Mouse (Mus musculus) embryonic facial prominence, embryonic 11.5 days (tissue): ENCODE measurements at regions not wholly inside any gene's neighbourhood (a gene's known extent, or its start where the extent isn't known, plus 50 kb on each side); places are given as distances from the start of the nearest gene placed in this dataset.

ENCODE experiments used
- ATAC-seq: fragments of 200-750 bp; cut with Nextera tagmentation; replicated peaks from 2 replicates; pipeline ENCODE4 v1.8.0; 2017; ENCODE audit warnings: low read depth; ENCODE audit not compliant: insufficient number of reproducible peaks, low FRiP score, low TSS enrichment
- DNase-seq: peaks from one replicate; pipeline ENCODE4 v3.0.0-alpha.2; 2015; ENCODE audit warnings: low spot score
- H3K27ac ChIP-seq: fragments of 300-500 bp; sonication (generic); replicated peaks from 2 replicates; pipeline ENCODE4 v1.5.1; 2014; ENCODE audit warnings: mild to moderate bottlenecking, low read depth, low read length, control low read depth
- H3K27me3 ChIP-seq: fragments of 300-500 bp; sonication (generic); 2 replicates; pipeline ENCODE4 v1.6.1; 2014; ENCODE audit warnings: mild to moderate bottlenecking, low read length, moderate library complexity, mixed read lengths; ENCODE audit not compliant: control insufficient read depth, insufficient read depth
- H3K36me3 ChIP-seq: fragments of 300-500 bp; sonication (generic); replicated peaks from 2 replicates; pipeline ENCODE4 v1.6.1; 2014; ENCODE audit warnings: low read depth, mild to moderate bottlenecking, low read length, moderate library complexity, mixed read lengths; ENCODE audit not compliant: control insufficient read depth, insufficient read depth
- H3K4me1 ChIP-seq: fragments of 300-500 bp; sonication (generic); 2 replicates; pipeline ENCODE4 v1.6.1; 2014; ENCODE audit warnings: low read length, mixed read lengths; ENCODE audit not compliant: control insufficient read depth, insufficient read depth
- H3K4me2 ChIP-seq: fragments of 300-500 bp; sonication (generic); 2 replicates; pipeline ENCODE4 v1.6.1; 2014; ENCODE audit warnings: low read depth, mild to moderate bottlenecking, control low read depth, low read length, moderate library complexity
- H3K4me3 ChIP-seq: fragments of 300-500 bp; sonication (generic); 2 replicates; pipeline ENCODE4 v1.5.1; 2014; ENCODE audit warnings: low read depth, low read length, control low read depth
- H3K9ac ChIP-seq: fragments of 300-500 bp; sonication (generic); replicated peaks from 2 replicates; pipeline ENCODE4 v1.6.1; 2014; ENCODE audit warnings: mild to moderate bottlenecking, control low read depth, low read length
- H3K9me3 ChIP-seq: fragments of 300-500 bp; sonication (generic); replicated peaks from 2 replicates; pipeline ENCODE4 v1.6.1; 2016; ENCODE audit warnings: mild to moderate bottlenecking, low read length, inconsistent platforms, mixed read lengths; ENCODE audit not compliant: control insufficient read depth
- WGBS: fragments of 180-500 bp; shearing (Covaris S2); extraction: QIAGEN DNeasy Blood & Tissue Kit; methylation state at CpG from one replicate; pipeline ENCODE4 v1.1.7; 2014; 5-methylcytosine and 5-hydroxymethylcytosine counted together

GRCm38 (mm10) chr5:119214937-119215336, 455.5 kb upstream of the Tbx3 start:
- Histone ChIP-seq H3K4me2 (no peak overlapping the region), H3K9me3 (no peaks in the 10 kb centered on the region), H3K27ac (no peak overlapping the region), H3K4me3 (no peak overlapping the region), H3K36me3 (no peaks in the 10 kb centered on the region), H3K27me3 (peaks cover 1% of the 10 kb centered on the region; the same call in 1 of the 2 replicates), H3K9ac (no peak overlapping the region), H3K4me1 (no peaks in the 10 kb centered on the region)
- 89% methylated on average over 9 of the region's 9 CpGs for WGBS
- no peak for DNase-seq
- ATAC-seq: no peak

- Histone ChIP-seq H3K27me3 (peaks cover 2% of the 10 kb centered on the region; the same call in 1 of the 2 replicates), H3K9me3 (no peaks in the 10 kb centered on the region), H3K4me3 (no peak overlapping the region), H3K9ac (no peak overlapping the region), H3K4me2 (no peak overlapping the region), H3K27ac (no peak overlapping the region), H3K4me1 (no peaks in the 10 kb centered on the region), H3K36me3 (no peaks in the 10 kb centered on the region)
- DNase-seq (no peak), ATAC-seq (no peak)
- 80% methylated on average over 10 of the region's 10 CpGs for WGBS
Measured at GRCm38 (mm10) chr5:119215364-119215763, 455.1 kb upstream of the Tbx3 start.

- Histone ChIP-seq H3K27ac (no peak overlapping the region), H3K27me3 (peaks cover 2% of the 10 kb centered on the region; the same call in 1 of the 2 replicates), H3K9me3 (no peaks in the 10 kb centered on the region), H3K4me1 (no peaks in the 10 kb centered on the region), H3K9ac (no peak overlapping the region), H3K4me3 (no peak overlapping the region), H3K36me3 (no peaks in the 10 kb centered on the region), H3K4me2 (no peak overlapping the region)
- DNase-seq: no peak
- WGBS: 77% methylated on average over 3 of the region's 3 CpGs
- ATAC-seq: no peak
Measured at GRCm38 (mm10) chr5:119216146-119216545, 454.3 kb upstream of the Tbx3 start.

- Histone ChIP-seq H3K4me1 (no peaks in the 10 kb centered on the region), H3K27me3 (peaks cover 2% of the 10 kb centered on the region; the same call in 1 of the 2 replicates), H3K4me2 (no peak overlapping the region), H3K27ac (no peak overlapping the region), H3K9me3 (no peaks in the 10 kb centered on the region), H3K4me3 (no peak overlapping the region), H3K9ac (no peak overlapping the region), H3K36me3 (no peaks in the 10 kb centered on the region)
- ATAC-seq (no peak), DNase-seq (no peak)
- WGBS: 50% methylated on average over 9 of the region's 9 CpGs
Measured at GRCm38 (mm10) chr5:119217077-119217476, 453.4 kb upstream of the Tbx3 start.

- ATAC-seq: no peak
- Histone ChIP-seq H3K4me3 (no peak overlapping the region), H3K9ac (no peak overlapping the region), H3K27ac (no peak overlapping the region), H3K9me3 (no peaks in the 10 kb centered on the region), H3K27me3 (no peaks in the 10 kb centered on the region), H3K4me1 (no peaks in the 10 kb centered on the region), H3K4me2 (no peak overlapping the region), H3K36me3 (no peaks in the 10 kb centered on the region)
- no peak for DNase-seq
- 87% methylated on average over 5 of the region's 5 CpGs for WGBS
Measured at GRCm38 (mm10) chr5:119228691-119229090, 441.8 kb upstream of the Tbx3 start.

- Histone ChIP-seq H3K4me3 (no peak overlapping the region), H3K36me3 (no peaks in the 10 kb centered on the region), H3K4me1 (no peaks in the 10 kb centered on the region), H3K9ac (no peak overlapping the region), H3K27me3 (no peaks in the 10 kb centered on the region), H3K27ac (no peak overlapping the region), H3K9me3 (no peaks in the 10 kb centered on the region), H3K4me2 (no peak overlapping the region)
- no peak for DNase-seq
- no peak for ATAC-seq
- WGBS: 75% methylated on average over 7 of the region's 7 CpGs
Measured at GRCm38 (mm10) chr5:119232941-119233340, 437.5 kb upstream of the Tbx3 start.

GRCm38 (mm10) chr5:119235884-119236283, 434.6 kb upstream of the Tbx3 start:
- no peaks in the 10 kb centered on the region for H3K9me3 ChIP-seq
- no peaks in the 10 kb centered on the region for H3K4me1 ChIP-seq
- H3K9ac ChIP-seq: no peak overlapping the region
- WGBS: 93% methylated on average over 10 of the region's 10 CpGs
- no peak overlapping the region for H3K4me2 ChIP-seq
- ATAC-seq (no peak), DNase-seq (no peak)
- H3K27ac ChIP-seq: no peak overlapping the region
- H3K36me3 ChIP-seq: no peaks in the 10 kb centered on the region
- no peak overlapping the region for H3K4me3 ChIP-seq
- H3K27me3 ChIP-seq: no peaks in the 10 kb centered on the region

GRCm38 (mm10) chr5:119246824-119247223, 423.6 kb upstream of the Tbx3 start:
- no peak for ATAC-seq
- H3K4me2 ChIP-seq: no peak overlapping the region
- 40% methylated on average over 10 of the region's 10 CpGs for WGBS

More at GRCm38 (mm10) chr5:119246824-119247223, 423.6 kb upstream of the Tbx3 start:
- Histone ChIP-seq H3K4me3 (no peak overlapping the region), H3K27ac (no peak overlapping the region), H3K9ac (no peak overlapping the region), H3K9me3 (no peaks in the 10 kb centered on the region), H3K27me3 (no peaks in the 10 kb centered on the region), H3K4me1 (peaks cover 2% of the 10 kb centered on the region; the same call in 1 of the 2 replicates), H3K36me3 (no peaks in the 10 kb centered on the region)
- no peak for DNase-seq
